Mouse (Mus musculus): ENCODE measurements at regions not wholly inside any gene's neighbourhood (a gene's known extent, or its start where the extent isn't known, plus 50 kb on each side); places are given as distances from the start of the nearest gene placed in this dataset.

GRCm38 (mm10) chr17:84101652-84102051 is 86.1 kb downstream of the Zfp36l2 start:
- no peaks in the 10 kb centered on the region for H3K9me3 ChIP-seq
- peaks cover 23% of the 10 kb centered on the region for H3K4me1 ChIP-seq (replicated peaks)
- no peak overlapping the region for H3K27ac ChIP-seq
- no peaks in the 10 kb centered on the region for H3K27me3 ChIP-seq
- no peak overlapping the region for H3K4me3 ChIP-seq (replicated peaks)
- no peak overlapping the region for H3K9ac ChIP-seq (replicated peaks)
- ATAC-seq = no peak
- no peak overlapping the region for H3K4me2 ChIP-seq (replicated peaks)
- WGBS = 82% methylated on average over 1 of the region's 1 CpGs
- no peaks in the 10 kb centered on the region for H3K36me3 ChIP-seq

GRCm38 (mm10) chr17:84100523-84100922 is 87.2 kb downstream of the Zfp36l2 start:
- WGBS = 39% methylated on average over 10 of the region's 10 CpGs
- H3K9ac ChIP-seq (replicated peaks) = 0 out of 2 replicates have a peak overlapping the region, but pooled peaks have one; percentile 4
- H3K4me1 ChIP-seq (replicated peaks) = peaks cover 35% of the 10 kb centered on the region

DNA sequence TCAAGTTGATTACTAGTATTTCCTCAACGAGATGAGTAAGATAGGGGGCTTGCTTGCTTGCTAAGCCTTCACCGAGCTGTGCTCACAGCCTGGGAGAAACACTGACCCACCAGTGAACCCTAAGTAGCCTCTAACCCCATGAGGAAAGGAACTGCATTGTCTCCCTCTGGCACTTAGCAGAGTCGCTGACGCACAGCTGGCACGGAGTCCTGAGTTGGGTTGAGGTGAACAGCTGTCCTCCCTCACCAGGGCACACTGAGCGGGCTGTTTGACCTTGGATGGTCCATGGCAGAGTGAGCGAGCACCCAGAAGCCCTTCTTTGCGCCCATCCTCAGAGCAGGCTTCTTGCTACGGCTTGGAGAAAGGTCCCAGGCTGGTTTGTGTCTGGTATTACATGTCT is 88.0 kb downstream of the Zfp36l2 start:
- no peak overlapping the region for H3K4me3 ChIP-seq (replicated peaks)
- WGBS = 89% methylated on average over 9 of the region's 9 CpGs
- ATAC-seq = no peak
- no peak overlapping the region for H3K27ac ChIP-seq
- H3K9ac ChIP-seq (replicated peaks) = no peak overlapping the region
- H3K27me3 ChIP-seq = no peaks in the 10 kb centered on the region
- H3K9me3 ChIP-seq = no peaks in the 10 kb centered on the region
- H3K4me2 ChIP-seq (replicated peaks) = no peak overlapping the region
- H3K4me1 ChIP-seq (replicated peaks) = peaks cover 36% of the 10 kb centered on the region
- no peaks in the 10 kb centered on the region for H3K36me3 ChIP-seq

More at GRCm38 (mm10) chr17:84100523-84100922, 87.2 kb downstream of the Zfp36l2 start:
- H3K9me3 ChIP-seq = no peaks in the 10 kb centered on the region
- no peaks in the 10 kb centered on the region for H3K36me3 ChIP-seq
- no peak overlapping the region for H3K4me3 ChIP-seq (replicated peaks)
- H3K27ac ChIP-seq = no peak overlapping the region
- ATAC-seq = no peak
- H3K4me2 ChIP-seq (replicated peaks) = no peak overlapping the region
- no peaks in the 10 kb centered on the region for H3K27me3 ChIP-seq

GRCm38 (mm10) chr17:84097871-84098430 is 89.8 kb downstream of the Zfp36l2 start:
- Histone ChIP-seq H3K9me3 (no peaks in the 10 kb centered on the region; the same call in 1 of the 2 replicates), H3K4me3 (replicated peaks) (no peak overlapping the region), H3K9ac (replicated peaks) (no peak overlapping the region), H3K27me3 (no peaks in the 10 kb centered on the region), H3K36me3 (no peaks in the 10 kb centered on the region), H3K4me1 (replicated peaks) (peaks cover 36% of the 10 kb centered on the region), H3K27ac (no peak overlapping the region), H3K4me2 (replicated peaks) (no peak overlapping the region)
- 87% methylated on average over 6 of the region's 6 CpGs for WGBS
- ATAC-seq = no peak

DNA sequence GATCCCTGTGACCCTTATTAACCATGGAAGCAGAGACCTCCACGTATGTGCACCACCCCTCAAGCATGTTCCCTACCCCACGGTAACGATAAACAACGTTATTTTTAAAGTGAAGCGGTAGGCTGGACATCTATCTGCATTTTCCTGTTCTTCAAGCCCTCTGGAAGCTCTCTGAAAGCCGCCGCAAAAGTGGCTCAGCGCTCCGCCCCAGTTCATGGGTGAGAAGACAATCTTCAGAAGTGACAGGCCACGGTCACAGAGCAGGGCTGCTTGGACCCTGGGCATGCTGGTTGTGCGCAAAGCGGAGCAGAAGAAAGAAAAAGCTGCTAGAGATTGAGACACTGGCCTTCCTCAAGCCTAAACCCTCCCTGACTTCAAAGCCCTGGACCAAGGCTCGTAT is 90.5 kb downstream of the Zfp36l2 start:
- Histone ChIP-seq H3K4me2 (replicated peaks) (peak overlapping the region; percentile 63), H3K9ac (replicated peaks) (0 out of 2 replicates have a peak overlapping the region, but pooled peaks have one; percentile 71), H3K36me3 (no peaks in the 10 kb centered on the region), H3K4me1 (replicated peaks) (peaks cover 36% of the 10 kb centered on the region), H3K4me3 (replicated peaks) (0 out of 2 replicates have a peak overlapping the region, but pooled peaks have one; percentile 40), H3K27me3 (no peaks in the 10 kb centered on the region), H3K9me3 (no peaks in the 10 kb centered on the region; the same call in 1 of the 2 replicates), H3K27ac (peak overlapping the region; percentile 92)
- no peak for ATAC-seq
- WGBS = 37% methylated on average over 13 of the region's 13 CpGs

GRCm38 (mm10) chr17:84096345-84097260 is 91.1 kb downstream of the Zfp36l2 start:
- H3K27ac ChIP-seq = peak overlapping the region; percentile 92
- H3K27me3 ChIP-seq = no peaks in the 10 kb centered on the region
- H3K36me3 ChIP-seq = no peaks in the 10 kb centered on the region
- peak; percentile 93 for ATAC-seq
- H3K4me2 ChIP-seq (replicated peaks) = peak overlapping the region; percentile 63
- H3K9me3 ChIP-seq = no peaks in the 10 kb centered on the region; the same call in 1 of the 2 replicates
- peaks cover 36% of the 10 kb centered on the region for H3K4me1 ChIP-seq (replicated peaks)
- WGBS = 1% methylated on average over 59 of the region's 59 CpGs
- peak overlapping the region; percentile 40 for H3K4me3 ChIP-seq (replicated peaks)
- peak overlapping the region; percentile 71 for H3K9ac ChIP-seq (replicated peaks)

DNA sequence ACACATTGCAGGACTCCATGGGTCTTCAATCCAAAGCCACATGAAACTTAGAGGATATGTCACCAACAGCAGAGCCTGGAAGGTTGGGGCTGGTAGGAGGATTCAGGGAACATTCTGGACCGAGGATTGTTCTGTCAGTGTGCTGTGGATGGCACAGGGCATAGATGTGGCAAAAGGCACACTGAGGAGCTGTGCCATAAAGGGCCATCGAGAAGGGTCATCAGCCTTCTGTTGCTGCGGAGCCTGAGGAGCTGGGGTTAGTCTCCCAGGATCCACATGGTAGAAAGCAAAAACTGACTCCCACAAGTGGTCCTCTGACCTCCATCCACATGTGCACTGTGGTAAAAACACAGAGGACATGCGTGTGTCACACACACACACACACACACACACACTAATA is 91.9 kb downstream of the Zfp36l2 start:
- Histone ChIP-seq H3K4me3 (replicated peaks) (no peak overlapping the region), H3K27me3 (no peaks in the 10 kb centered on the region), H3K4me2 (replicated peaks) (peak overlapping the region; percentile 63), H3K36me3 (no peaks in the 10 kb centered on the region), H3K27ac (peak overlapping the region; percentile 92), H3K9me3 (no peaks in the 10 kb centered on the region; the same call in 1 of the 2 replicates), H3K9ac (replicated peaks) (no peak overlapping the region), H3K4me1 (replicated peaks) (peaks cover 36% of the 10 kb centered on the region)
- 11% methylated on average over 4 of the region's 4 CpGs for WGBS
- peak; percentile 28 for ATAC-seq

DNA sequence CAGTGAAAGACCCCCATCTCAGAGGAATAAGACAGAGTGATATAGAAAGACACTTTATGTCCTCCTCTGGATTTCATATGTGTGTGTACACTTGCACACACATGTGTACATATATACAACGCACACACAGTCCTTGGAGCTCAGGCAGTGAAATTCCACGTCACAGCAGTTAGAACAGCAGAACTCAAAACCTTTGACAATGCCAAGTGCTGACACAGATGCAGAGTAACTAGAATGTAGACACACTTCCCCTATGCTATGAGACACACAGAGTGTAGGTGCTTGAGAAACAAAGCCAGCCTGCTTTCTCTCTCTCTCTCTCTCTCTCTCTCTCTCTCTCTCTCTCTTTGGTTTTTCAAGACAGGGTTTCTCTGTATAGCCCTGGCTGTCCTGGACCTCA is 92.7 kb downstream of the Zfp36l2 start:
- peak overlapping the region; percentile 92 for H3K27ac ChIP-seq
- H3K27me3 ChIP-seq = no peaks in the 10 kb centered on the region
- 80% methylated on average over 2 of the region's 2 CpGs for WGBS

DNA sequence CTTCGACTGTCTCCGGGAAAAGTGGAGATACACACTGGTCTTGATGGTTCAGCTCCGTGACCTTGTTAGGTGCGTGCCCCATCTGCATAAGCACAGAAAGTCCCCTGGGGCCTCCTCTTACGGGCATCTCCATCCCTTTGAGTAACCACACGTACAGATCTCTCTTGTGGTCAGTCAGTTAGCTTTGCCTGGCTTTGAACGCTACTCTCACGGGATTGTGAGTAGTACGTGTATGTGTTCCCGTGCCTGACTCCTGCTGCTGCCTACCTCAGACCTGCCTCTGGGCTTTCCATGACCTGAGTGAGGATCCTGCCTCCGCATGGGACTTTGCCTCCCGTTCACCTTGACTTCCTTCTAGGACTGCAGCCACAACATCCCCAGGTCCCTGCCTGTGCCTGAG is 101.4 kb downstream of the Zfp36l2 start:
- H3K4me3 ChIP-seq (replicated peaks) = no peak overlapping the region
- no peaks in the 10 kb centered on the region for H3K36me3 ChIP-seq
- no peak overlapping the region for H3K27ac ChIP-seq
- H3K27me3 ChIP-seq = 0 out of 2 replicates have a peak, but pooled peaks cover 3% of the 10 kb centered on the region
- H3K4me2 ChIP-seq (replicated peaks) = no peak overlapping the region
- no peak for ATAC-seq
- H3K9me3 ChIP-seq = no peaks in the 10 kb centered on the region
- H3K9ac ChIP-seq (replicated peaks) = no peak overlapping the region
- H3K4me1 ChIP-seq (replicated peaks) = peaks cover 36% of the 10 kb centered on the region
- 86% methylated on average over 12 of the region's 12 CpGs for WGBS

More for the DNA sequence above, 92.7 kb downstream of the Zfp36l2 start:
- no peak overlapping the region for H3K9ac ChIP-seq (replicated peaks)
- no peak overlapping the region for H3K4me2 ChIP-seq (replicated peaks)
- no peaks in the 10 kb centered on the region for H3K36me3 ChIP-seq
- H3K4me3 ChIP-seq (replicated peaks) = no peak overlapping the region
- H3K4me1 ChIP-seq (replicated peaks) = peaks cover 29% of the 10 kb centered on the region
- no peaks in the 10 kb centered on the region; the same call in 1 of the 2 replicates for H3K9me3 ChIP-seq
- no peak for ATAC-seq

GRCm38 (mm10) chr17:84085721-84086120 is 102.0 kb downstream of the Zfp36l2 start:
- 27% methylated on average over 7 of the region's 7 CpGs for WGBS
- Histone ChIP-seq H3K4me1 (replicated peaks) (peaks cover 36% of the 10 kb centered on the region), H3K27me3 (0 out of 2 replicates have a peak, but pooled peaks cover 3% of the 10 kb centered on the region), H3K27ac (no peak overlapping the region; the same call in 1 of the 2 replicates), H3K9ac (replicated peaks) (no peak overlapping the region), H3K4me3 (replicated peaks) (no peak overlapping the region), H3K4me2 (replicated peaks) (no peak overlapping the region), H3K9me3 (no peaks in the 10 kb centered on the region), H3K36me3 (no peaks in the 10 kb centered on the region)
- ATAC-seq = no peak; the same call in 1 of the 2 replicates

DNA sequence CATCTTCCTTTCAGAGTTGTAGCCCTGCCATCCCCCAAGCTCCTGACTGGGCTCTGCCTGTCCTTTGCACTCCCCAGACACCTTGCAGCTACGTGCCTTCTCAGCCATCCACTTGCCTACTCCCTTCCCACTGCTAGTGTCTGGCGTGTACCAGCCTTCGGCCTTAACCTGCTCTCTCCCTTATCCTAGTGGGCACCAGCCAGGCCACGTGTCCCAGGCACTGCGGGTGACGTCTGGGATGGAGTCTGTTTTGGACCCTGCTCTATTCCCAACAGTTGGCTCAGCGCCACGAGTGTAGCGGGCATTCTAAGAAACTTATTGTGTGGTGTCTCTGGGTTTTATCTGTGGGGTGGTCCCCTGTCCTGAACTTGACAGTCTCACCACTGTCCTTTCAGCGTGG is 102.5 kb downstream of the Zfp36l2 start:
- Histone ChIP-seq H3K9me3 (no peaks in the 10 kb centered on the region), H3K4me2 (replicated peaks) (no peak overlapping the region), H3K9ac (replicated peaks) (no peak overlapping the region), H3K27ac (no peak overlapping the region; the same call in 1 of the 2 replicates), H3K4me1 (replicated peaks) (peaks cover 36% of the 10 kb centered on the region), H3K4me3 (replicated peaks) (no peak overlapping the region), H3K36me3 (no peaks in the 10 kb centered on the region), H3K27me3 (0 out of 2 replicates have a peak, but pooled peaks cover 3% of the 10 kb centered on the region)
- ATAC-seq = peak; percentile 65
- 66% methylated on average over 10 of the region's 10 CpGs for WGBS
